Mouse (Mus musculus) forebrain, embryonic 14.5 days (tissue): ENCODE data around the gene Gpcpd1. TPM values are rescaled to one million over a fixed set of nuclear protein-coding genes. Genes with fewer than 3 reads are reported as not detected.
"Not testable (repeated sequence)": the region's sequence is repeated elsewhere in the genome, so short reads cannot be mapped to it uniquely, and the experiment has no call there.

Source experiments
- ATAC-seq: fragments of 200-750 bp; cut with Nextera tagmentation; 2 replicates; pipeline ENCODE4 v1.8.0; 2017; ENCODE audit warnings: mild to moderate bottlenecking, moderate library complexity
- DNase-seq: peaks from one replicate; pipeline ENCODE4 v3.0.0-alpha.2; 2015; ENCODE audit warnings: low spot score
- H3K27ac ChIP-seq: fragments of 300-500 bp; sonication (generic); 2 replicates; pipeline ENCODE4 v1.5.1; 2014; ENCODE audit warnings: low read depth, mild to moderate bottlenecking, control low read depth, low read length, moderate library complexity
- H3K27me3 ChIP-seq: fragments of 300-500 bp; sonication (generic); replicated peaks from 2 replicates; pipeline ENCODE4 v1.6.1; 2014; ENCODE audit warnings: low read length, control low read depth, mixed read lengths; ENCODE audit not compliant: control insufficient read depth, insufficient read depth
- H3K36me3 ChIP-seq: fragments of 300-500 bp; sonication (generic); 2 replicates; pipeline ENCODE4 v1.6.1; 2014; ENCODE audit warnings: low read length, control low read depth; ENCODE audit not compliant: control insufficient read depth, insufficient read depth
- H3K4me1 ChIP-seq: fragments of 300-500 bp; sonication (generic); 2 replicates; pipeline ENCODE4 v1.6.1; 2014; ENCODE audit warnings: antibody characterized with exemption, low read length, control low read depth; ENCODE audit not compliant: control insufficient read depth, insufficient read depth
- H3K4me2 ChIP-seq: fragments of 300-500 bp; sonication (generic); 2 replicates; pipeline ENCODE4 v1.6.1; 2014; ENCODE audit warnings: mild to moderate bottlenecking, control low read depth, low read length
- H3K4me3 ChIP-seq: fragments of 300-500 bp; sonication (generic); 2 replicates; pipeline ENCODE4 v1.5.1; 2014; ENCODE audit warnings: low read depth, low read length, control low read depth
- H3K9ac ChIP-seq: fragments of 300-500 bp; sonication (generic); 2 replicates; pipeline ENCODE4 v1.6.1; 2014; ENCODE audit warnings: mild to moderate bottlenecking, low read length, control low read depth, moderate library complexity
- H3K9me3 ChIP-seq: fragments of 300-500 bp; sonication (generic); replicated peaks from 2 replicates; pipeline ENCODE4 v1.6.1; 2016; ENCODE audit warnings: low read length, control low read depth, mixed read lengths; ENCODE audit not compliant: control insufficient read depth
- WGBS: fragments of 180-500 bp; shearing (Covaris S2); extraction: QIAGEN DNeasy Blood & Tissue Kit; methylation state at CpG from one replicate; pipeline ENCODE4 v1.1.7; 2014; 5-methylcytosine and 5-hydroxymethylcytosine counted together
- polyA plus RNA-seq: library from polyadenylated mRNA; unstranded; fragments of >200 nt; fragmentation: Nextera tagmentation; extraction: Ambion mirVana; gene quantifications from 2 replicates; pipeline ENCODE4 v1.2.1, GENCODE M21; 2014

The Gpcpd1 gene
- polyA plus RNA-seq, 1 experiment from 2014 or later = 67.0 TPM

GRCm38 (mm10) chr2:132592126-132592525, 4.6 kb upstream of the Gpcpd1 start:
- no peak overlapping the region for H3K4me2 ChIP-seq
- H3K4me1 ChIP-seq = no peaks in the 10 kb centered on the region
- H3K4me3 ChIP-seq = no peak overlapping the region
- no peaks in the 10 kb centered on the region for H3K9me3 ChIP-seq
- no peaks in the 10 kb centered on the region for H3K36me3 ChIP-seq
- 86% methylated on average over 3 of the region's 3 CpGs for WGBS
- no peaks in the 10 kb centered on the region for H3K27me3 ChIP-seq
- H3K9ac ChIP-seq = no peak overlapping the region
- H3K27ac ChIP-seq = no peak overlapping the region
- no peak for DNase-seq
- ATAC-seq = no peak

GRCm38 (mm10) chr2:132591579-132591978, 4.0 kb upstream of the Gpcpd1 start:
- DNase-seq, H3K4me3 ChIP-seq, H3K36me3 ChIP-seq, H3K9ac ChIP-seq, H3K9me3 ChIP-seq, H3K4me1 ChIP-seq, H3K27ac ChIP-seq, H3K27me3 ChIP-seq, ATAC-seq, H3K4me2 ChIP-seq: not testable (repeated sequence)
- WGBS = 80% methylated on average over 3 of the region's 3 CpGs

DNA sequence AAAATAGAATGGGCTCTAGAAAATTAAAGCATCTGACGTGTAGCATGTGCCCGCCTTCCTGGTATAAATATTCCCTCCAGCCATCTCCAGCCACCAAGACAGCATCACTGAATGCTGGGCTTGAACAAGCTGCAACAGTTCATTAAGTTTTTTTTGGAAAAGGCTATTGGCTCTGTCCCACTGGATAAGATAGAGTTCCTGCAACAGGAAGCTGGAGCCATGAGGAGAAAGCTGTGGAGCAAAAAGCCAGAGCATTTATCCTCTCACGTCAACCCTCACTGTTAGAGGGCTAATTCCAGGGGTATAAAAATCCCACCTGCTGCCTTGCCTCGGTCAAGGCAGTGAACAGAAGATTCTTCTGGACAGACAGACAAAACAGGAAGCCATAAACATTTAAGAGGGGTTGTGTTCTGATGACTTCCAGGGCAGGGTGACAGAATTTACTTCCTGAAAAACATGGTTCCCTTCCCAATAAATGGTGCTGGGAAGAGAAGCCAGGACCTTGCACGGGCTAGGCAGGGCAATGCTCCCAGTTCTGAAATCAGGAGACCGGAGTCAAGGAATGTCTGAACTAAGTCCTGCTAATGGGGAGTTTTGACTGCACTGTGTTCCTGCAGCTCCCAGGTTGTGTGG, 2.5 kb upstream of the Gpcpd1 start:
- H3K9me3 ChIP-seq = no peaks in the 10 kb centered on the region
- no peak overlapping the region for H3K27ac ChIP-seq
- ATAC-seq (no peak), DNase-seq (no peak)
- 81% methylated on average over 6 of the region's 6 CpGs for WGBS
- H3K4me3 ChIP-seq = no peak overlapping the region
- no peak overlapping the region for H3K4me2 ChIP-seq
- no peaks in the 10 kb centered on the region for H3K27me3 ChIP-seq
- H3K36me3 ChIP-seq = no peaks in the 10 kb centered on the region
- H3K9ac ChIP-seq = no peak overlapping the region
- H3K4me1 ChIP-seq = no peaks in the 10 kb centered on the region

DNA sequence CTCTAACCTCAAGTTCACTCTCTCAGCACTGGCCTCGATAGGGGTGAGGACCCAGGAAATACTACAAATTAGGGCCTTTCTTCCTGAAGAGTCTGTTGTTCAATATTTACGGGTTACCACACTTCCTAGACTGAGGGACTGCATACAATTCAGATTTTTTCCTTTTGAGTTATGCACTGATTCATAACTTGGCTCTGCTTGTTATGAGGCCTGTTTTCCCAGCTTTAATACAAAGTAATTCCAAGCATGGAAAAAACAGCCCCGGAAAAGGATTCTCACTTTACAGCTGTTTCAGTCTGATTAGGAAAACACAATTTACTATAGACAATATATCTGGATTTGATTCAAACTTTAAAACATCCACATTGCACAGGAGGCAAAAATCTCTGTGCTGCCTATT, 1.5 kb downstream of the Gpcpd1 start:
- no peaks in the 10 kb centered on the region for H3K9me3 ChIP-seq
- DNase-seq = no peak
- H3K4me1 ChIP-seq = peaks cover 15% of the 10 kb centered on the region
- H3K4me2 ChIP-seq = no peak overlapping the region
- no peak overlapping the region for H3K4me3 ChIP-seq
- no peak overlapping the region for H3K9ac ChIP-seq
- no peak overlapping the region for H3K27ac ChIP-seq
- H3K27me3 ChIP-seq = no peaks in the 10 kb centered on the region
- 78% methylated on average over 3 of the region's 3 CpGs for WGBS
- H3K36me3 ChIP-seq = no peaks in the 10 kb centered on the region
- ATAC-seq = no peak

DNA sequence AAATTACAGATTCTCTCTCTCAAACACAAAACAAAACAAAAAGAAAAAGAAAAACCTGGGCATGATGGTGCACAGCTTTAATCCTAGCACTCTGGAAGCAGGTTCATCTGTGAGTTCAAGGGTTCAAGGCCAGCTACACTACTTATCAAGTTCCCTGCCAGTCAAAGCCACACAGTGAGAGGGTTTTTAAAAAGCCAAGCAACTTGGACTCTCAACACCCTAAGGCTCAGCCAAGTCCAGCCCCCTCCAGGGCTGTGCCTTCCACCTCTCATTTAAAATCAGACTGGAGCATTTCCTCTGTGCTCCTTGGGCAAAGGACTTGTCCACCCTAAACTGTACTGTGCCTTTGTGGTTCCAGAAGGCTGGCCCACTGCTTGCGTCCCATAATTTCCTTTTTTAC, 3.3 kb downstream of the Gpcpd1 start:
- Histone ChIP-seq H3K9me3 (no peaks in the 10 kb centered on the region), H3K4me3 (no peak overlapping the region), H3K27me3 (no peaks in the 10 kb centered on the region), H3K4me1 (peaks cover 15% of the 10 kb centered on the region), H3K36me3 (no peaks in the 10 kb centered on the region), H3K9ac (no peak overlapping the region), H3K4me2 (no peak overlapping the region), H3K27ac (no peak overlapping the region)
- 97% methylated on average over 1 of the region's 1 CpGs for WGBS
- ATAC-seq (no peak), DNase-seq (no peak)

DNA sequence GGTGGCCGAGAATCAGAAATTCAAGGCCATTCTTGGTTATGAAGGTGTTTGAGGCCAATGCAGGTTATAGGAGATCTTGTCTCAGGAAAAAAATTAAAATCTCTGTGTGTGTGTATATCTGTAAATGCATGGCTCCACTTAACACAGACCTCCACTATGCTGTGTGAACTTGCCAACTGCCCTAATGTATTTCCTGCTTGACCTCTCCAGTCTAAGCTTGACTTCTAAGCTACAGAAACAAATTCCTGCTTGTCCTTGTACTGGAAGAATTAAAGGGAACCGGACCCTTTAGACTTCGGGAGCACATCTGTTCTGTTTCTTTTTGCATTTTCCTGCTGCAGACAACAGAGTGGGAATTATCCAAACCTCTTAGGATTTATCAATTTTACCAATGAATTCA, 4.4 kb downstream of the Gpcpd1 start:
- WGBS = 86% methylated on average over 3 of the region's 3 CpGs
- Histone ChIP-seq H3K27me3 (no peaks in the 10 kb centered on the region), H3K4me2 (no peak overlapping the region), H3K9me3 (no peaks in the 10 kb centered on the region), H3K4me1 (peaks cover 15% of the 10 kb centered on the region), H3K4me3 (no peak overlapping the region), H3K9ac (no peak overlapping the region), H3K27ac (no peak overlapping the region), H3K36me3 (no peaks in the 10 kb centered on the region)
- ATAC-seq = no peak
- no peak for DNase-seq

DNA sequence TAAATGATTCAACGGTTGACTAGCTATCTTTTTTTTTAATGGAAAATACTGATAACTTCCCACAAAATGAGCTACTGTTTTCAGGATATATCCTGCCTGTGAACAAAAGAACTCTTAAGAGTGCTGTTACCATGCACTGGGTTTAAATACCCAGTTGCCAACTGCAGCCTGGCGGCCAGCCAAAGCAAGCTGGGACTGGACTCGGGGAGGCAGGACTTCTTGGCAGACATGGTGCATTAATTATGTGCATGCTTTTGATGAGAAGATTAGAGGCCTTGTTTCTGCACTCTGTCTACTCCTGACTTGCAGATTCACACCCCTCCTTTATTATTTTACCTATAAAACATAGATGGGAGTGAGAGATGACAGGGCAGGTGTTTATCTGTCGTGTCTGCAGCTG, 5.3 kb downstream of the Gpcpd1 start:
- H3K27ac ChIP-seq = peak overlapping the region; percentile 84
- DNase-seq (peak; percentile 97), ATAC-seq (peak; percentile 69)
- no peak overlapping the region for H3K9ac ChIP-seq
- no peaks in the 10 kb centered on the region for H3K36me3 ChIP-seq
- WGBS = 9% methylated on average over 4 of the region's 4 CpGs
- no peaks in the 10 kb centered on the region for H3K27me3 ChIP-seq
- H3K4me1 ChIP-seq = peaks cover 15% of the 10 kb centered on the region
- H3K4me3 ChIP-seq = no peak overlapping the region
- 0 out of 2 replicates have a peak overlapping the region, but pooled peaks have one; percentile 9 for H3K4me2 ChIP-seq
- no peaks in the 10 kb centered on the region for H3K9me3 ChIP-seq

- Histone ChIP-seq H3K9ac (no peak overlapping the region), H3K4me2 (no peak overlapping the region), H3K9me3 (no peaks in the 10 kb centered on the region), H3K27me3 (no peaks in the 10 kb centered on the region), H3K36me3 (no peaks in the 10 kb centered on the region), H3K4me3 (no peak overlapping the region), H3K4me1 (peaks cover 29% of the 10 kb centered on the region), H3K27ac (no peak overlapping the region)
- DNase-seq (no peak), ATAC-seq (no peak)
- 81% methylated on average over 3 of the region's 3 CpGs for WGBS
Measured at GRCm38 (mm10) chr2:132579689-132580088, 7.8 kb downstream of the Gpcpd1 start.

DNA sequence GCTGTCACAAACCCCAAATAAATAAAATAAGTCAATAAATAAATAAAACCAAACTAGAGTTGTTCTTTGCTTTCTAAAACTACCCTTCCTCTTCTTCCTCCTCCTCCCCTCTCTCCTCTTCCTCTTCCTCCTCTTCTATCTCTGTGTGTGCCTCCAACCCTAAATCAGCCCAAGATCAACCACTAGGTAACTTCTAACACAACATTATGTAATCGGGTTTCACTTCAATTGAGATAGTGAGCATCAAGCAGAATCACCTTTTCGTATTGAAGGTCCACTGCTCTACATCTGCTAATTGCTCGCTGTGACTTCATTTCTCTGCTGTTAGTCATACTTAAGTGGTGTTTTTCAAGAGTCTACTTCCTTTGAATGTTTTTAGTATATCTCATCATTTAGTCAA, 8.8 kb downstream of the Gpcpd1 start:
- H3K4me3 ChIP-seq = no peak overlapping the region
- DNase-seq (no peak), ATAC-seq (no peak)
- H3K27me3 ChIP-seq = no peaks in the 10 kb centered on the region
- H3K9ac ChIP-seq = no peak overlapping the region
- no peak overlapping the region for H3K27ac ChIP-seq
- WGBS = 96% methylated on average over 3 of the region's 3 CpGs
- H3K9me3 ChIP-seq = no peaks in the 10 kb centered on the region
- H3K4me2 ChIP-seq = no peak overlapping the region
- no peaks in the 10 kb centered on the region for H3K36me3 ChIP-seq
- H3K4me1 ChIP-seq = peaks cover 29% of the 10 kb centered on the region
